Mouse (Mus musculus) ES-E14 (cell line): ENCODE measurements around the gene Efcab9. TPM values are rescaled to one million over a fixed set of nuclear protein-coding genes. Genes with fewer than 3 reads are reported as not detected.

ENCODE experiments used
- DNase-seq: peaks from one replicate; pipeline ENCODE4 v3.0.0-alpha.2; 2013; ENCODE audit warnings: low read depth, low spot score
- H3K27ac ChIP-seq: 2 replicates; pipeline ENCODE4 v1.5.1; 2012; ENCODE audit warnings: low read depth, mild to moderate bottlenecking, low read length, moderate library complexity, mixed read lengths; ENCODE audit not compliant: poor library complexity, insufficient read depth, severe bottlenecking
- H3K36me3 ChIP-seq: 2 replicates; pipeline ENCODE4 v1.6.1; 2012; ENCODE audit warnings: mild to moderate bottlenecking, low read length, moderate library complexity, mixed read lengths; ENCODE audit not compliant: control insufficient read depth, poor library complexity, insufficient read depth, severe bottlenecking
- H3K4me1 ChIP-seq, 2 experiments: fragments of 150-350 bp in 1 of 2; sonication (generic) in 1 of 2; 2 replicates each; pipeline ENCODE4 v1.6.1; 2012; ENCODE audit warnings: low read length in 2 of 2, mild to moderate bottlenecking in 1 of 2, mixed read lengths in 1 of 2; ENCODE audit not compliant: control insufficient read depth in 2 of 2, insufficient read depth in 2 of 2, poor library complexity in 1 of 2
- H3K4me3 ChIP-seq, 2 experiments: fragments of 150-350 bp in 1 of 2; sonication (generic) in 1 of 2; 2 replicates each; pipeline ENCODE4 v1.5.1; 2012; ENCODE audit warnings: low read length in 2 of 2, low read depth in 1 of 2, mild to moderate bottlenecking in 1 of 2, mixed read lengths in 1 of 2; ENCODE audit not compliant: insufficient read depth in 1 of 2, poor library complexity in 1 of 2, severe bottlenecking in 1 of 2
- H3K9ac ChIP-seq: 2 replicates; pipeline ENCODE4 v1.6.1; 2012; ENCODE audit warnings: low read depth, mild to moderate bottlenecking, low read length, mixed read lengths; ENCODE audit not compliant: poor library complexity, insufficient read depth, severe bottlenecking
- H3K9me3 ChIP-seq: fragments of 150-350 bp; sonication (generic); 2 replicates; pipeline ENCODE4 v1.6.1; 2012; ENCODE audit warnings: low read depth, mild to moderate bottlenecking, low read length; ENCODE audit not compliant: control insufficient read depth, insufficient read depth
- CHD2 ChIP-seq: IDR thresholded peaks from 2 replicates; pipeline ENCODE4 v1.6.1; 2014; ENCODE audit warnings: mild to moderate bottlenecking, low read depth, low read length, inconsistent platforms
- HCFC1 ChIP-seq: IDR thresholded peaks from 2 replicates; pipeline ENCODE4 v1.6.1; 2012; ENCODE audit warnings: low read length, inconsistent platforms, borderline replicate concordance; ENCODE audit not compliant: insufficient read depth
- MAFK ChIP-seq: IDR thresholded peaks from 2 replicates; pipeline ENCODE4 v1.6.1; 2014; ENCODE audit warnings: mild to moderate bottlenecking, low read depth, low read length, inconsistent platforms; ENCODE audit not compliant: insufficient read depth
- ZC3H11A ChIP-seq: IDR thresholded peaks from 2 replicates; pipeline ENCODE4 v1.6.1; 2012; ENCODE audit warnings: low read depth, mild to moderate bottlenecking, inconsistent platforms, low read length, borderline replicate concordance
- ZNF384 ChIP-seq: IDR thresholded peaks from 2 replicates; pipeline ENCODE4 v1.6.1; 2012; ENCODE audit warnings: low read depth, low read length, inconsistent platforms
- in situ Hi-C, 2 experiments: fragments of 600-800 bp; cut with MboI; formaldehyde crosslinking; loops; one replicate each; pipeline ENCODE4 v1.15.1; 2025; ENCODE audit warnings: low sequenced_read_pairs in 2 of 2, inconsistent platforms in 1 of 2; ENCODE audit not compliant: unreplicated experiment in 2 of 2
- total RNA-seq: library from RNA; depleted of rRNA; stranded (reverse); fragments of 300-350 nt; gene quantifications from 2 replicates; pipeline ENCODE4 v1.2.3, GENCODE M21; 2012

Gene Efcab9
- total RNA-seq, 1 experiment: 0.40 TPM

- in situ Hi-C loops: no loop called here
- Histone ChIP-seq H3K4me3 (no peak overlapping the region), H3K4me1 (peaks cover 0 to 3% of the 10 kb centered on the region in 2 experiments; a peak in 1 of 4 replicates), H3K36me3 (no peaks in the 10 kb centered on the region), H3K9me3 (no peaks in the 10 kb centered on the region), H3K27ac (no peak overlapping the region), H3K9ac (no peak overlapping the region)
- no peak for DNase-seq
- no peak for TF ChIP-seq ZC3H11A
- no peak for TF ChIP-seq ZNF384
- no peak for TF ChIP-seq HCFC1
- TF ChIP-seq CHD2: no peak
- no peak for TF ChIP-seq MAFK
Observed at GRCm38 (mm10) chr11:32555103-32555689, 23.3 kb upstream of the Efcab9 start.

- peaks cover 0 to 3% of the 10 kb centered on the region in 2 experiments; a peak in 1 of 4 replicates for H3K4me1 ChIP-seq
- in situ Hi-C loops: no loop called here
Observed at GRCm38 (mm10) chr11:32554141-32555091, 22.5 kb upstream of the Efcab9 start.

GRCm38 (mm10) chr11:32553311-32554140, 21.6 kb upstream of the Efcab9 start:
- TF ChIP-seq MAFK: no peak
- no peak for TF ChIP-seq ZC3H11A
- no peak for TF ChIP-seq ZNF384
- TF ChIP-seq HCFC1: no peak
- TF ChIP-seq CHD2: no peak
- 0 out of 2 replicates have a peak overlapping the region, but pooled peaks have one; percentile 11 for H3K9ac ChIP-seq
- no peaks in the 10 kb centered on the region for H3K9me3 ChIP-seq
- H3K4me1 ChIP-seq: peaks cover 0 to 3% of the 10 kb centered on the region in 2 experiments; a peak in 1 of 4 replicates
- no peak overlapping the region for H3K4me3 ChIP-seq
- no peak for DNase-seq
- no peaks in the 10 kb centered on the region for H3K36me3 ChIP-seq
- no peak overlapping the region for H3K27ac ChIP-seq
- in situ Hi-C loops: no loop called here

More at GRCm38 (mm10) chr11:32554141-32555091, 22.5 kb upstream of the Efcab9 start:
- H3K9ac ChIP-seq: no peak overlapping the region
- DNase-seq: no peak
- TF ChIP-seq ZNF384 (no peak), CHD2 (no peak), HCFC1 (no peak), MAFK (no peak), ZC3H11A (no peak)
- no peak overlapping the region for H3K27ac ChIP-seq
- no peaks in the 10 kb centered on the region for H3K9me3 ChIP-seq
- no peaks in the 10 kb centered on the region for H3K36me3 ChIP-seq
- no peak overlapping the region for H3K4me3 ChIP-seq

GRCm38 (mm10) chr11:32552401-32553090, 20.7 kb upstream of the Efcab9 start:
- no peak overlapping the region for H3K9ac ChIP-seq
- H3K9me3 ChIP-seq: no peaks in the 10 kb centered on the region
- no peak for DNase-seq
- no peak overlapping the region for H3K27ac ChIP-seq
- H3K36me3 ChIP-seq: no peaks in the 10 kb centered on the region
- in situ Hi-C loops: no loop called here
- no peak overlapping the region for H3K4me3 ChIP-seq
- TF ChIP-seq CHD2 (no peak), ZNF384 (no peak), HCFC1 (no peak), ZC3H11A (no peak), MAFK (no peak)
- H3K4me1 ChIP-seq: peaks cover 0 to 3% of the 10 kb centered on the region in 2 experiments; a peak in 1 of 4 replicates
